Mouse (Mus musculus) neural tube, embryonic 14.5 days (tissue): ENCODE data around the gene Fcna. TPM values are rescaled to one million over a fixed set of nuclear protein-coding genes. Genes with fewer than 3 reads are reported as not detected.

Source experiments
- ATAC-seq: fragments of 200-750 bp; cut with Nextera tagmentation; 2 replicates; pipeline ENCODE4 v1.8.0; 2017; ENCODE audit warnings: low read depth, mild to moderate bottlenecking, moderate TSS enrichment, moderate library complexity
- H3K27ac ChIP-seq: fragments of 300-500 bp; sonication (generic); 2 replicates; pipeline ENCODE4 v1.5.1; 2014; ENCODE audit warnings: low read depth, mild to moderate bottlenecking, control low read depth, low read length, moderate library complexity, mixed read lengths
- H3K27me3 ChIP-seq: fragments of 300-500 bp; sonication (generic); 2 replicates; pipeline ENCODE4 v1.6.1; 2014; ENCODE audit warnings: low read length; ENCODE audit not compliant: control insufficient read depth, insufficient read depth
- H3K36me3 ChIP-seq: fragments of 300-500 bp; sonication (generic); 2 replicates; pipeline ENCODE4 v1.6.1; 2014; ENCODE audit warnings: low read length, mixed read lengths; ENCODE audit not compliant: control insufficient read depth, insufficient read depth
- H3K4me1 ChIP-seq: fragments of 300-500 bp; sonication (generic); 2 replicates; pipeline ENCODE4 v1.6.1; 2014; ENCODE audit warnings: low read length; ENCODE audit not compliant: control insufficient read depth, insufficient read depth
- H3K4me2 ChIP-seq: fragments of 300-500 bp; sonication (generic); 2 replicates; pipeline ENCODE4 v1.6.1; 2014; ENCODE audit warnings: mild to moderate bottlenecking, low read depth, low read length, control low read depth
- H3K4me3 ChIP-seq: fragments of 300-500 bp; sonication (generic); 2 replicates; pipeline ENCODE4 v1.5.1; 2014; ENCODE audit warnings: low read depth, low read length, control low read depth, mixed read lengths
- H3K9ac ChIP-seq: fragments of 300-500 bp; sonication (generic); replicated peaks from 2 replicates; pipeline ENCODE4 v1.6.1; 2014; ENCODE audit warnings: low read depth, mild to moderate bottlenecking, control low read depth, low read length, mixed read lengths
- H3K9me3 ChIP-seq: fragments of 300-500 bp; sonication (generic); 2 replicates; pipeline ENCODE4 v1.6.1; 2016; ENCODE audit warnings: low read length; ENCODE audit not compliant: control insufficient read depth
- WGBS: fragments of 180-500 bp; shearing (Covaris S2); extraction: QIAGEN DNeasy Blood & Tissue Kit; methylation state at CpG from one replicate; pipeline ENCODE4 v1.1.7; 2014; 5-methylcytosine and 5-hydroxymethylcytosine counted together
- polyA plus RNA-seq: library from polyadenylated mRNA; unstranded; fragments of >200 nt; fragmentation: Nextera tagmentation; extraction: Ambion mirVana; gene quantifications from 2 replicates; pipeline ENCODE4 v1.2.1, GENCODE M21; 2014

Fcna gene
- polyA plus RNA-seq, 1 experiment from 2014 or later, result 0.63 TPM

GRCm38 (mm10) chr2:25620852-25621228 lies 7.0 kb downstream of the Fcna start:
- Histone ChIP-seq H3K4me3 (no peak overlapping the region), H3K4me1 (0 out of 2 replicates have a peak, but pooled peaks cover 3% of the 10 kb centered on the region), H3K36me3 (no peaks in the 10 kb centered on the region), H3K9ac (no peak overlapping the region), H3K27ac (no peak overlapping the region), H3K4me2 (peak overlapping the region; percentile 76; the same call in 1 of the 2 replicates), H3K9me3 (no peaks in the 10 kb centered on the region), H3K27me3 (peaks cover 6% of the 10 kb centered on the region; the same call in 1 of the 2 replicates)
- no peak for ATAC-seq
- 91% methylated on average over 4 of the region's 4 CpGs for WGBS

- 88% methylated on average over 6 of the region's 6 CpGs for WGBS
- H3K27ac ChIP-seq, result no peak overlapping the region
- no peak overlapping the region for H3K4me2 ChIP-seq
- no peak overlapping the region for H3K4me3 ChIP-seq
- H3K27me3 ChIP-seq, result peaks cover 10% of the 10 kb centered on the region; the same call in 1 of the 2 replicates
- H3K9ac ChIP-seq, result no peak overlapping the region
- H3K36me3 ChIP-seq, result no peaks in the 10 kb centered on the region
- no peak for ATAC-seq
- 0 out of 2 replicates have a peak, but pooled peaks cover 3% of the 10 kb centered on the region for H3K4me1 ChIP-seq
- H3K9me3 ChIP-seq, result no peaks in the 10 kb centered on the region
Observed at GRCm38 (mm10) chr2:25620386-25620785, 7.4 kb downstream of the Fcna start.

DNA sequence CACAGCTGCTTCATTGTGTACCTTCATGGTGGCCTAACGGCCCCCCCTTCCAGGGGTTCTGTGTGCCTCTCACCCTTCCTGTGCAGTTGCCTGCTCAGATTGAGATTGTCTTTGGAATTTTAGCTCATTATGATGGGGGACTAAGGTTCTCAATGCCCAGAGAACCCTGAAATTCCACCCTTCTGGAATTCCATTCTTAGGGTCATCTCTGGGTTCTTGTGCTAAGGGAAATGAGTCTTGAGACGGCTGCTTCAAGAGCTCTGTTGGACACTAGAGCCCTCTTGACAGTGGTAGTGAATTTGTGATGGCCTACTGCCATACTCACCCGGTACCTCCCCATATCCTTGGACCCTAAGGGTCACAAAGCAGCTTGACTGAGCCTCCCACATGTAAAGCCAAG lies 10.3 kb downstream of the Fcna start, which contains the start of gene Ccdc183:
Gene Ccdc183 (minus strand): TSS at position 101 of the 400 bp plus-strand sequence.
- no peak within 1 kb of the TSS for H3K4me3 ChIP-seq
- H3K27ac ChIP-seq, result no peak within 1 kb of the TSS
- no peaks in the 10 kb centered on the region for H3K36me3 ChIP-seq
- ATAC-seq, result no peak
- 0 out of 2 replicates have a peak, but pooled peaks cover 3% of the 10 kb centered on the region for H3K4me1 ChIP-seq
- WGBS, result 87% methylated on average over 3 of the region's 3 CpGs
- H3K9me3 ChIP-seq, result no peaks in the 10 kb centered on the region
- H3K27me3 ChIP-seq, result peaks cover 13% of the 10 kb centered on the region; the same call in 1 of the 2 replicates
- H3K9ac ChIP-seq, result no peak within 1 kb of the TSS
- no peak within 1 kb of the TSS for H3K4me2 ChIP-seq

GRCm38 (mm10) chr2:25616398-25616797 lies 11.4 kb downstream of the Fcna start:
- Histone ChIP-seq H3K4me1 (0 out of 2 replicates have a peak, but pooled peaks cover 3% of the 10 kb centered on the region), H3K27ac (no peak overlapping the region), H3K27me3 (peaks cover 13% of the 10 kb centered on the region; the same call in 1 of the 2 replicates), H3K36me3 (no peaks in the 10 kb centered on the region), H3K4me3 (no peak overlapping the region), H3K4me2 (no peak overlapping the region), H3K9me3 (no peaks in the 10 kb centered on the region), H3K9ac (no peak overlapping the region)
- no peak for ATAC-seq
- WGBS, result 19% methylated on average over 22 of the region's 22 CpGs

DNA sequence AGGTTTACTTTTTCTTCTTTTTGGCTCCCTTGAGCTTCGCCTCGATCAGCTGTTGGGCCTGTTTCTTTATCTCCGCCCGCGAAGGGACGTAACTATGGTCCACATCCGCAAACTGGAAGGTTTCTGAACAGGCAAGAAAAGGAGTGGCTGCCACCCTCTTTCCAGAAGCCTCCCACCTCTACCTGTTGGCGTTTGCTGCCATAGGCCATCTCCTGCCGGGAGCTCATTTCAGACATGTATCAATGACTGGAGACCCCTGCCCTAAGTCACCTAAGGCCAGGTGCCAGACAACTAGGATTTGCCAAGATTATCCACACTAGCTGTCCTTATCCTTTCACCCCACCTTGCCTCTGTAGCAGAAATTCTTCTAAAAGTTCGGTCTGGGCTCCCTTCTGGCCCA lies 19.2 kb downstream of the Fcna start:
- Histone ChIP-seq H3K4me2 (peak overlapping the region; percentile 60), H3K4me1 (peaks cover 12% of the 10 kb centered on the region), H3K9ac (0 out of 2 replicates have a peak overlapping the region, but pooled peaks have one; percentile 94), H3K36me3 (no peaks in the 10 kb centered on the region), H3K27ac (peak overlapping the region; percentile 25; the same call in 1 of the 2 replicates), H3K4me3 (peak overlapping the region; percentile 100; the same call in 1 of the 2 replicates), H3K9me3 (no peaks in the 10 kb centered on the region), H3K27me3 (no peaks in the 10 kb centered on the region)
- WGBS, result 67% methylated on average over 10 of the region's 10 CpGs
- ATAC-seq, result no peak; the same call in 1 of the 2 replicates

GRCm38 (mm10) chr2:25607761-25608622 lies 19.8 kb downstream of the Fcna start, which contains the start of gene Rabl6:
Rabl6 (minus strand) TSS chr2:25608521.
- peaks cover 12% of the 10 kb centered on the region for H3K4me1 ChIP-seq
- peak within 1 kb of the TSS; percentile 100 for H3K4me3 ChIP-seq
- no peaks in the 10 kb centered on the region for H3K9me3 ChIP-seq
- peak within 1 kb of the TSS; percentile 60 for H3K4me2 ChIP-seq
- peak within 1 kb of the TSS; percentile 93 for H3K27ac ChIP-seq
- ATAC-seq, result peak; percentile 93
- no peaks in the 10 kb centered on the region for H3K27me3 ChIP-seq
- no peaks in the 10 kb centered on the region for H3K36me3 ChIP-seq
- under 1% methylated on average over 78 of the region's 80 CpGs for WGBS
- H3K9ac ChIP-seq, result peak within 1 kb of the TSS; percentile 94

GRCm38 (mm10) chr2:25602526-25602925 lies 25.3 kb downstream of the Fcna start:
- Histone ChIP-seq H3K4me3 (no peak overlapping the region), H3K4me1 (peaks cover 12% of the 10 kb centered on the region), H3K9ac (no peak overlapping the region), H3K27me3 (no peaks in the 10 kb centered on the region), H3K9me3 (no peaks in the 10 kb centered on the region), H3K36me3 (peaks cover 41% of the 10 kb centered on the region), H3K27ac (no peak overlapping the region), H3K4me2 (no peak overlapping the region)
- no peak for ATAC-seq
- WGBS, result 98% methylated on average over 5 of the region's 5 CpGs

DNA sequence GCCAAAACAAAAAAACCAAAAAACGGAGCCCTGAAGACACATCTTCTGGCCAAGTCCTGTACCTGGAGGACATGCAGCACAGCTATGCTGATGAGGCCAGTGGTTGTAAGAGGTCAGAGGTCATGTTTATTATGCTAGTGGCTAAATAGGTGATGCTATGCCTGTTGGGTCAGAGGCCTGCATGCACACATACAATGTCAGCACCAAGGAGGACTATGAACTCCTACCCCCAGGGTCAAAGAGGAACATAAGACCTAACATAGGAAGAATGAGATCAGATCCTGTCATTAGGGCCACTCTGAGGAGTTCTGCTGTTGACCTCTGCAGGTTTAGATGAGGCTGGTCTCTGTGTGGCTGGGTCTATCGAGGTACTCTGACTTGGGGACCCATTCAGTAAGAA lies 27.8 kb downstream of the Fcna start:
- no peak for ATAC-seq
- no peak overlapping the region for H3K27ac ChIP-seq
- H3K27me3 ChIP-seq, result no peaks in the 10 kb centered on the region
- H3K36me3 ChIP-seq, result peaks cover 65% of the 10 kb centered on the region
- no peaks in the 10 kb centered on the region for H3K9me3 ChIP-seq
- no peak overlapping the region for H3K9ac ChIP-seq
- H3K4me2 ChIP-seq, result no peak overlapping the region
- no peak overlapping the region for H3K4me3 ChIP-seq
- H3K4me1 ChIP-seq, result no peaks in the 10 kb centered on the region
- 90% methylated on average over 2 of the region's 2 CpGs for WGBS

DNA sequence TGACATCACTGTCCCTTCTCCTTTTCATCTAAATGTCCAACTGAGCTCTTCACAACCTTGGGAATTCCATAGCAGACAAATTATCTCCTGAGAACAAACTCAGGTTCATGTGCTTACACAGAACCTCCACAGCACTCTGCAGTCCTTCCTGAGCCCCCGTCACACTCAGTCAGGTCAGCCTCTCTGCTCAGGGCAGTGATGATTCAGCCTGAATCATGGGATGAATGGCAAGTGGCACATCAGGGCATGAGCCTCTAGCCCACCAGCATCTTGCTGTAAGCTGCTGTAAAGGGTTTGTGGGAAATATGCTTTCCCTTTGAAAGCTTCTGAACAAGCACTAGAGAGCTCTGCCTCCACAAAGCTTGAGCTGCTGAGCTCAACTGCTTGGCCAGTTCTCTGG lies 29.1 kb downstream of the Fcna start:
- H3K4me1 ChIP-seq, result no peaks in the 10 kb centered on the region
- H3K4me3 ChIP-seq, result no peak overlapping the region
- H3K27me3 ChIP-seq, result no peaks in the 10 kb centered on the region
- no peak for ATAC-seq
- H3K9ac ChIP-seq, result no peak overlapping the region
- H3K27ac ChIP-seq, result no peak overlapping the region
- 93% methylated on average over 1 of the region's 1 CpGs for WGBS
- peaks cover 69% of the 10 kb centered on the region for H3K36me3 ChIP-seq
- H3K9me3 ChIP-seq, result no peaks in the 10 kb centered on the region
- no peak overlapping the region for H3K4me2 ChIP-seq
